Mouse (Mus musculus) layer of hippocampus, postnatal 25 days (tissue): ENCODE measurements around the gene Spats2l. TPM values are rescaled to one million over a fixed set of nuclear protein-coding genes. Genes with fewer than 3 reads are reported as not detected.

Experiments
- DNase-seq, 2 experiments: peaks; one replicate each; pipeline ENCODE4 v3.0.0; 2022; ENCODE audit warnings: mixed read lengths in 2 of 2, low spot score in 1 of 2; ENCODE audit errors: extremely low spot score in 1 of 2
- total RNA-seq, 2 experiments: library from RNA; stranded (reverse); gene quantifications; 2 replicates each; pipeline ENCODE4 v1.2.3; 2021

Gene Spats2l
- total RNA-seq, 2 experiments from 2014 or later: 23.2 to 28.6 TPM

- DNase-seq: no peak
These were observed 51.2 kb downstream of the Spats2l start for GRCm38 (mm10) chr1:57824966-57825759.

- DNase-seq: no peak
These were observed 52.3 kb downstream of the Spats2l start for GRCm38 (mm10) chr1:57826245-57826644.

- DNase-seq: no peak
These were observed 59.2 kb downstream of the Spats2l start for GRCm38 (mm10) chr1:57833145-57833544.

- no peak for DNase-seq
These were observed 61.2 kb downstream of the Spats2l start for GRCm38 (mm10) chr1:57835128-57835527.

GRCm38 (mm10) chr1:57836686-57837317 is 62.8 kb downstream of the Spats2l start:
- no peak for DNase-seq

GRCm38 (mm10) chr1:57839863-57840262 is 65.9 kb downstream of the Spats2l start:
- no peak for DNase-seq

- no peak for DNase-seq
These were observed 71.2 kb downstream of the Spats2l start for GRCm38 (mm10) chr1:57845054-57845722.

- DNase-seq: no peak
These were observed 73.1 kb downstream of the Spats2l start for GRCm38 (mm10) chr1:57846856-57847698.

GRCm38 (mm10) chr1:57849087-57849486 is 75.1 kb downstream of the Spats2l start:
- DNase-seq: no peak

- no peak for DNase-seq
These were observed 76.0 kb downstream of the Spats2l start for GRCm38 (mm10) chr1:57849916-57850315.

GRCm38 (mm10) chr1:57851871-57852270 is 77.9 kb downstream of the Spats2l start:
- DNase-seq: no peak

- DNase-seq: no peak
These were observed 78.8 kb downstream of the Spats2l start for GRCm38 (mm10) chr1:57852562-57853271.

GRCm38 (mm10) chr1:57857799-57858198 is 83.8 kb downstream of the Spats2l start:
- DNase-seq: no peak

- no peak for DNase-seq
These were observed 88.1 kb downstream of the Spats2l start for GRCm38 (mm10) chr1:57862024-57862423.

GRCm38 (mm10) chr1:57868651-57869050 is 94.7 kb downstream of the Spats2l start:
- DNase-seq: no peak

- DNase-seq: no peak
These were observed 98.0 kb downstream of the Spats2l start for GRCm38 (mm10) chr1:57872006-57872405.

- DNase-seq: no peak
These were observed 100.0 kb downstream of the Spats2l start for GRCm38 (mm10) chr1:57873996-57874395.

GRCm38 (mm10) chr1:57875109-57875508 is 101.1 kb downstream of the Spats2l start:
- no peak for DNase-seq

- no peak for DNase-seq
These were observed 101.5 kb downstream of the Spats2l start for GRCm38 (mm10) chr1:57875512-57875911.

- no peak for DNase-seq
These were observed 105.0 kb downstream of the Spats2l start for GRCm38 (mm10) chr1:57878957-57879356.
